Mouse (Mus musculus) MEL (cell line): Measurements from ENCODE around the gene Dmtf1.

Experiments used
- CTCF ChIP-seq, 3 experiments: IDR thresholded peaks in 2 of 3; conservative IDR thresholded peaks in 1 of 3; 2 replicates each; pipeline ENCODE4 v1.5.1; 2011 to 2012; ENCODE audit warnings: low read length in 3 of 3, low read depth in 2 of 3, mild to moderate bottlenecking in 2 of 3, improper control_type of control experiment in 1 of 3, inconsistent platforms in 1 of 3, mixed read lengths in 1 of 3, moderate library complexity in 1 of 3; ENCODE audit not compliant: control insufficient read depth in 1 of 3, insufficient read depth in 1 of 3, poor library complexity in 1 of 3, severe bottlenecking in 1 of 3
- EP300 ChIP-seq, 2 experiments: IDR thresholded peaks; 2 replicates each; pipeline ENCODE4 v1.6.1; 2011; ENCODE audit warnings: improper control_type of control experiment in 2 of 2, low read length in 2 of 2, low read depth in 1 of 2, mild to moderate bottlenecking in 1 of 2
- GABPA ChIP-seq: IDR thresholded peaks from 2 replicates; pipeline ENCODE4 v1.6.1; 2012; ENCODE audit warnings: low read depth, mild to moderate bottlenecking, inconsistent platforms, low read length, improper control_type of control experiment, moderate library complexity
- HCFC1 ChIP-seq: IDR thresholded peaks from 2 replicates; pipeline ENCODE4 v1.6.1; 2012; ENCODE audit warnings: low read depth, mild to moderate bottlenecking, inconsistent platforms, low read length, improper control_type of control experiment, moderate library complexity
- POLR2AphosphoS2 ChIP-seq: IDR thresholded peaks from 2 replicates; pipeline ENCODE4 v1.6.1; 2011; ENCODE audit warnings: low read length, improper control_type of control experiment
- ZNF384 ChIP-seq: IDR thresholded peaks from 2 replicates; pipeline ENCODE4 v1.6.1; 2012; ENCODE audit warnings: low read depth, mild to moderate bottlenecking, inconsistent platforms, low read length, improper control_type of control experiment

GRCm38 (mm10) chr5:9162088-9162487 is 512 bp upstream of the Dmtf1 start:
- TF ChIP-seq ZNF384 (no peak), CTCF (IDR thresholded peaks at IDR 0.05 in 2 of 3, conservative IDR thresholded peaks at IDR 0.05 in 1 of 3; ENCODE audit: control insufficient read depth in 1 of 3, insufficient read depth in 1 of 3, low read depth in 2 of 3, low read length in 3 of 3, poor library complexity in 1 of 3, severe bottlenecking in 1 of 3) (no peak), HCFC1 (no peak), GABPA (no peak), POLR2AphosphoS2 (no peak), EP300 (IDR thresholded peaks at IDR 0.05; ENCODE audit: low read depth in 1 of 2, low read length in 2 of 2) (no peak)
